Mouse (Mus musculus) WW6 (cell line): ENCODE measurements around the gene B3gnt2.

ENCODE experiments used
- DNase-seq: peaks from one replicate; pipeline ENCODE4 v3.0.0-alpha.2; 2013; ENCODE audit warnings: low read depth, low spot score

B3gnt2 gene

GRCm38 (mm10) chr11:22732907-22733306 lies 127.9 kb downstream of the B3gnt2 start:
- DNase-seq = no peak

DNA sequence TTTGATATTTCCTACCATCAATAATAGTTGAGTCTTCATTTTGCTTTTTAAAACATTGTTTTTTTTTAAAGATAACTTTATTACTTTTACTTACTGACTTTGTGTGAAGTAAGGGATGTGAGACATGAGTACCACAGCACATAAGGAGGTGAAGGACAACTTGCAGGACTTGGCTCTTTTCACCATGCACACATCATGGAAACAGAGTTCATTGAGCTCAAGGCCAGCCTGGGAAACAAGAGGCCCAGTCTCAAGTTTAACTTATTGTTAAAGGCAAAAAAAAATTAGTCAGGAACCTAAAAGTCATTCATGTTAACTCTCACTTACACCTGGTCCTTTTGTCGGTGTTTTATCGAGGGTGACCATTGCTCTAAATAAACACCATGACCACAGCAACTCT lies 137.7 kb downstream of the B3gnt2 start:
- no peak for DNase-seq

- DNase-seq = no peak
Observed at GRCm38 (mm10) chr11:22720096-22720495, 140.7 kb downstream of the B3gnt2 start.

DNA sequence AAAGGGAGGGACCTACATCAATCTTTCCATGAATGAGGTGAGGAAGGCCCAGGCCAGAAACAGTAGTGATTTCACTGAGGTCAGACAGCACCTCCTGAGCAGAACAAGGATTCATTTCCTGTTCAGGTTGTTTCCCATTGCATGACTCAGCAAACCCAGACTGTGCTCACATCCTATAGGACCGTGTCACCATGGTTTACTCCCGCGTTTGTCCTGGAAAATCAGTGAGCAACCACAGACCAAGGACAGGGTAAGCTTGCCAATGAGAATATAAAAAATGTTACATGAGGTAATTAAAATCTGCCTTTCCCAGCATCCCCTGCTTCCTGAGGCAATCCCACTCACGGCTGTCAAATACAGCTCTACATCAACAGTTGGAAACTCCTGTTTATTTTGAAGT lies 141.2 kb downstream of the B3gnt2 start:
- DNase-seq = no peak

DNA sequence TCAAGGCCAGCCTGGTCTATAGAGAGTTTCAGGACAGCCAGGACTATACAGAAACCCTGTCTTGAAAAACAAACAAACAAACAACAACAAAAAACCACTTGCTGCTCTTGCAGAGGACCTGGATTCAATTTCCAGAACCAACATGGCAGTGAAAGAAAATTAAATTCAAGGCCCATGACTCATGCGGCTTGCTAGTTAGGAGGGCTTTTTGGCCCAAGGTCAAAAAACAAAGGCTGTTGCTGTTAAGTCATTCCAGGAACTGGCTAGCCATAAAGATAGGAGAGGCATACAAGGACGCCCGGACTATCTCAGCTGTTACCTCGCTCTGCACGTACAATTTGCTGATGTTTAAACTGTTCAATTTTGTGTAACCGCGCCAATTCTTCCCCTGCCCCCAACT lies 142.7 kb downstream of the B3gnt2 start:
- no peak for DNase-seq

- DNase-seq = no peak
Observed at GRCm38 (mm10) chr11:22711327-22711726, 149.4 kb downstream of the B3gnt2 start.

- DNase-seq = peak; percentile 57
Observed at GRCm38 (mm10) chr11:22710596-22710995, 150.2 kb downstream of the B3gnt2 start.
